Mouse (Mus musculus) erythroblast, adult 5-6 weeks (primary cell): ENCODE data around the gene Clnk. TPM values are rescaled to one million over a fixed set of nuclear protein-coding genes. Genes with fewer than 3 reads are reported as not detected.
"Not testable (repeated sequence)": the region's sequence is repeated elsewhere in the genome, so short reads cannot be mapped to it uniquely, and the experiment has no call there.

Experiments used
- ATAC-seq: replicated peaks from 2 replicates; pipeline ENCODE4 v1.8.0; 2016; ENCODE audit warnings: moderate number of reproducible peaks, mild to moderate bottlenecking, moderate TSS enrichment, inconsistent platforms; ENCODE audit not compliant: poor library complexity, low FRiP score, severe bottlenecking
- total RNA-seq, 2 experiments: library from RNA; stranded (forward) in 1 of 2; stranded (reverse) in 1 of 2; fragments of 150-400 nt in 1 of 2; fragments of 200-764, 138-1000 nt in 1 of 2; gene quantifications; 2 replicates each; pipeline versions ENCODE4 v1.2.3 to v1.2.4; 2015 to 2017; ENCODE audit warnings: low replicate concordance in 2 of 2

Clnk gene
- not detected in 2 replicates for total RNA-seq (2015; ENCODE audit: low replicate concordance)
- not detected in 2 replicates for total RNA-seq (2017; ENCODE audit: low replicate concordance)

DNA sequence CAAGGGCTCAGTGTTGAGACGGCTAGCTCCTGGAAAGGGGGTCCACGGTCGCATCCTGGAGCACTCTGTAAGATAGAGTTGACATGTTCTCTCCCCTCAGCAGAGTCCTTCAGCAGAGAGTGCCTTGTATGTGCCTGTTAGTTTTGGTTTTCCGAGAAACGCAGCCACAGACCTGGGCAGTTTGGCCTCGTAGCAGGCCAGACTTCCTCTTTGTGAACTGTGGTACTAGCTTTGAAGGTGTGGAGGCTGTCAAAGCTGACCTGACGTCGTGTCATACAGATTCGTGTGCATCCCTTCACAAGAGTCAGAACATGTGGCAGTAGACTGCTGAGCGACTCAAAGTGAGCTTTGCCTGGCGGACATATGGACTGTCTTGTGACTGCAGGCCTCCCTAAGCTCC, at the start of gene Clnk:
Clnk (minus strand) TSS at position 191 of the 400 bp plus-strand sequence.
- ATAC-seq, result no peak

DNA sequence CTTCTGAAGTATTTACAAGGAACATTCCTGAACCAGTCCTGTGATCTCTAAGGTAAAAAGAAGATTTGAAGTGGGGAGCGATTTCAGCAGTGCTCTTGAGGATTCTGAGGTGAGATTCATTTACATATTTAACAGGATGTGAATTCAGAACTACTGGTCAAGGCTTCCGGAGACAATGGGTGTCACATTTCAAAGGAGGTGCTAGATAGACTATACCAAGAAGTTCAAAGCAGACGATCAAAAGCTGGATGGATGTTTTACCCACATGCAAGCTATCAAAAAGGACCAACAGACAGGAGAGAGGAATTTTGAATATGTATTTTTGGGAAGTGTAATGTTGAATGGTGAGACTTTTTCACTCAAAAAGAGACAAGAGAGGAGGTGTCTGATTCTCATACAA, 28.7 kb upstream of the Clnk start:
- ATAC-seq, result no peak

DNA sequence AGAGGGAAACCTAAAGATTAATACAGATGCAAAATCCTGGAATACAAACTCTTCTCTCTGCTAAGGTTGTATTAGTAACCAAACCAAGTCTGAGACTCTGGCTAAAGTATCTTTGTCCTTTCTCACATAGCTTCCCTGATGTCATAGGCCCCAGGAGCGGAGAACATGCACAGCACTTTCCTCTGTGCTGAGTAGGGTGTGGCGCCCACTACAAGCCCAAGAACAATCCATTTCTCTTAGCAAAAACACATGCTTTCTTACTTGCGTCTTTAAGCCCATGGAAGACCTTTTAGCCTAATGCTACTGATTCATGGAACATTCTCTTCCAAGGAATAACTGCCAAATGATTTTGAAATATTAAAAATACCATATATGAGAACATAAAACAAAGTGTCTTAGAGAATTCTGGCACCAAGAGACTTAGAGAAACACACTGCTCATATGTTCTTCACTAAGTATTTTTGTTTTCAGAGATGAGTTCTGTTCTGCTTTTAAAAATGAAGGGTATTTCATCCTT, 28.0 kb upstream of the Clnk start:
- ATAC-seq, result no peak

DNA sequence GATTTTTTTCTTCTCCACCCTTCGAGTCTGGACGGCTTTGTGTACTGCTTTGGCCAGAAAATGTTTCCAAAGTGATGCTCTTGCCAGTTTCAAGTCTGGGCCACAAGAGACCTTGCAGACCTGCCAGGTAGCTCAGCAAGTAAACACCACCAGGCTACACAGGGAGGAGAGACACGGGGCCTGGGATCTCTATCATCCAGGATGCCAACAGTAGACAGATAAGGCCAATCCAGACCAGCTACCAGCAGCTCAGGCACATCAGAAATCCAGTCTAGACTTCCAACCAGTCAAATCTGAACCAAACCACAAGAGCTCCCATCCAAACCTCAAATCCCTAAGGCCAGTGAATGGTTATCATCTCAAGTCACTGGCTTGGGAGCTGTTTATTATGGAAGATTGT, 26.3 kb upstream of the Clnk start:
- no peak for ATAC-seq

DNA sequence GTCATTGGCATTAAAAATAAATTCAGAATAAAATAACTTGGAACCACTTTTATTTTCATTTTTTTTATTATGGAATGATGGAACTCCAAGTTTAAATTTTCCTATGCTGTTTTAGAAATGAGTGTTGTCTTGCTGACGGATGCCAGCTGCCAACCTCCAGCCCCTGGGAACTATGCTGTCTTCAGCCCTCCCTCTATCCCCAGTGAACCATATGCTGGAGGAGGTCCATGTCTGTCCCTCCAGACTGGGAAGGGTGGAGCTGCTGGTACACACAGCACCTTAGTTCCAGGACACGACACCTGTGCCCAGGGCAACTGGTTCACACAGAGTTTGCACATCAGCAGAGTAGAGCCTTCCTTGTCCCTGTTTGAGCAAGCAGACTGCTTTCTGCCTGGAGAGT, 22.4 kb upstream of the Clnk start:
- ATAC-seq, result no peak

DNA sequence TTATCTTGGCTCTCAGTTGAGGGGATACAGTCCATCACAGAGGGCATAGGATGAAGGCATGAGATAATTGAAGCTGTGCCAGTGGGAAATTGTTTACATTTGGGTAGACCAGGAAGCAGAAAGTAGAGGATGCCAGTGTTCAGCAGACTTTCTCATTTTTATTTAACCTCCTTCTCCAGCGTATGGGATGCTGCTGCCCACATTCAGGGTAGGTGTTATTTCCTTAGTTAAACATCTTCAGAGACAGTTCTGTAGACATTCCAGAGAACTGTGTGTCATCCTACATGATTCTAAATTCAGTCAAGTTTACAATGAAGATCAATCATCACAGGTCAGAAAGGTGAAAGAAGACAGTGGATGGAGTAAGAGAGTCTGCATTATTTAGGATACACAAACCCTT, 12.0 kb upstream of the Clnk start:
- no peak for ATAC-seq

DNA sequence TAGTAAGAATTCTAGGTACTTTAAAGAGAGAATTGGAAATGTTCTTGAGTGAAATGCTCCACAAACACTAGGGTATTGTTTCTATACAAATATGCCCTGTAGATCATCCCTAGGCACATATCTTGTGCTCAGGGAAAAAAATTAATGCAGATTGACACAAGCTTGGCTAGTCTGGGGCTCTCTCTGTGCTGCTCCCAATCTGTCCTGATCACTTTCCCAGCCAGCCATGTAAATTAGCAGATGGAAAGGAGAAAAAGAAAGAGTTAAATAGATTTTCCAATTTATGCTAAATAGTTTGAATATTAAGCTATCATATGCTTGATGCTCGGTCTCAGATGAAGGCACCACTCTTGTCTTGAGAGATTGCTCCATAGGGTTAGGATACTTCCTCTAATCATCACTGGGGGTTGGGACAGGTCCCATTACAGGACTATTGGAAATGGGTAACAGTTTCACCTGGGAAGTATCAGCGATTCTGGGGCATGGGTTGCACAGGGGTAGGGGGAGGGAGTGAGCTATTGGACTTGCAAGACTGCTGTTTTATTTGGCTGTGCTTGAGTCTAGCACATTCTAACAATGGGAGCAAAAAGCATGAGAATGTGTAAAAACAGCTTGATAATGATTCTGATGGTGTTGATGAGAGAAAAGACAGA, 10.1 kb upstream of the Clnk start:
- ATAC-seq, result no peak

DNA sequence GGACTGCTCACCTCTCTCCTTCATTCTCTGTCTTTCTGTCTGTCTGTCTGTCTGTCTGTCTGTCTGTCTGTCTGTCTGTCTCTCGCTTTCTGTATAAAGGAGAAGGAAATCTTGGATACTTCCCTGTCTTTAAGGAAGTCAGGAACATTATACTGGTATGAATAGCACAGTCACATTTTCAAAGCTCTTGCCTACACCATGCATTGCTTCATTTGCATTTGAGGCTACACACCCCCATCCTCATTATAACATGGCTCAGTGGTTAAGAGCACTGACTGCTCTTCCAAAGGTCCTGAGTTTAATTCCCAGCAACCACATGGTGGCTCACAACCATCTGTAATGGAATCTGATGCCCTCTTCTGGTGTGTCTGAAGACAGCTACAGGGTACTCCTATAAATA, 6.0 kb upstream of the Clnk start:
- not testable (repeated sequence) for ATAC-seq

DNA sequence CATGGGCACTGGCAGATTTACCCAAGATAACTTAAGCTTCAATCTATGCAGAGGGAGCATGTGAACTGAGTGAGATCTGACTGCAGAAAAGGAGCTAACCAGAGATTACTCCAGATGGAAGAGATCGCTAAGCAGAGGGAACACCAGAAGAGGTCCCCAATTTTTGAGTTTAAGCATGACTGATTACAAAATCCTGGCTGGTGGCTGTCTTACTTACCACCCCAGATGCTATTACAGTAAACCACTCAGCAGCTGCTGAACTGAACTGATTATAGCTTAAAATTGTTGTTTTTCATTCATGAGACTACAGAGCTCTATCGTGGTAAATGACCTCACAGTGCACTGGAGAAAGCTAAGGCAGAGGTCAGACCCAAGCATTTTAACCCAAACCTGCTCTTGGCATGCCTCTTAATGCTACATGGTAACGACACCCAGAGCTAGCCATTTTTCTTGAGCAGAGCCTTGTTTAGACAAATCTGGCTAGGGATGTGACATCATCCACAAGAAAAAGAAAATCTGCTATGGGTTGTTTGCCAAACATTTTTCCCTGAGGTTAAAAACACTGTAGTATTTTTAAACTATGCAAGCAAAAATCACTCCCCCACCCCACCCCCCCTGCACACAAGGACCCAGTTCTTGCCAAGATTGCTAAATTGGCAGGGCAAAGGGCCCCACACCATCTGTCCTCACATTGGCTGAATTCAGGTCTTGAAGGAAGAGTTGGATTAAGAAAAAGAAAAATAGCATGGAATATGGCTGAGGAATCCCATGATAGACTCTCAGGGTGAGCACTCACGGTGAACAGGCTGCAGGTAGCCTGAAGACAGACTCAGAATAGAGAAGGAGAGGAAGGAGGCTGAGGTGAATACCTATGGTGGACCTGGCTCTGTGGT, 5.4 kb upstream of the Clnk start:
- no peak for ATAC-seq

DNA sequence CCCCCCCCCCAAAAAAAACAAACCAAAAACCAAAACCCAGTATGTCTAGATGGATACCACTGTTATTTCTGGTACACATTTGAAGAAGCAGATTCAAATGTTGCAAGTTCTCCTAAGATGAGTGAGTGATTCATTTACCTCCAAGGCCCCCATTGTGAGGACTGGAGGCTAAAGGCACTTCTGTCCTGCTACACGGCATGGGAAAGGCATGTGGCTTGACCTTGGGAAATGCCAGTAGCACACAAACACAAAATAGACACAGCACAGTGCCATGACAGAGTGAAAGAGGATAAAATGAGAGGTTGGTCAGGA, 4.8 kb upstream of the Clnk start:
- ATAC-seq, result no peak

DNA sequence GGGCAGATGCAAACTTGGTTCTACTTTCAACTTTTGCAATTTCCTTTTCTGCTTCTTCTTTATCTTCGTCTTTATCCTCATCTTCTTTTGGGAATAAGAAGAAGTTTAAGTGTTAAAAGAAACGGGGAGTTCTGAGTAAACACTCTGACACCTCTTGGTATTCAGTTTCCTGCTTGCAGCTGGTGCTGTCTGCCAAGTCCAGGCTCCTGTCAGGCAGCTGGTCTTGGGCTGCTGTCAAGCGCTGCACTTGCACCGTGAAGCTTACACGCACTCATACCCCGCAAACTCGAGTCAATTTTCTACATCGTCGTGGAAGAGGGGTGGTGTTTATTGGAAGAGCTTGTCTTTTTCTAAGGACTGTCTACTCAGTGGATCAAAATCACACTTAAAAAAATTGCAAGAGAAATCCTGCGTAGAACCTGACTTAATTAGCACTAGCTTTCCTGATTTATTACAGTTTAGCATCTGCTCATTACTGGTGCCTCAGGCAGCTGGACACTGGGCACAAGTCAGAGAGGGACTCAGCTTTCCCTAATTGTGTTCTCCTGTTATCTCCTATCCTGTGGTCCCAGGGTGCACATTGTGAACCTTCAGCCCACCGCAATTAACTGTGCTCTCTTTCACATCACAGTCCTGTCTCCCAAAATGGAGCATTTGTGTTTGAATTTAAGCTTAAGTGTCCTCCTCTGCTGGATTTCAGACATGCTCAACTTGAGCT, 3.5 kb upstream of the Clnk start:
- no peak for ATAC-seq

DNA sequence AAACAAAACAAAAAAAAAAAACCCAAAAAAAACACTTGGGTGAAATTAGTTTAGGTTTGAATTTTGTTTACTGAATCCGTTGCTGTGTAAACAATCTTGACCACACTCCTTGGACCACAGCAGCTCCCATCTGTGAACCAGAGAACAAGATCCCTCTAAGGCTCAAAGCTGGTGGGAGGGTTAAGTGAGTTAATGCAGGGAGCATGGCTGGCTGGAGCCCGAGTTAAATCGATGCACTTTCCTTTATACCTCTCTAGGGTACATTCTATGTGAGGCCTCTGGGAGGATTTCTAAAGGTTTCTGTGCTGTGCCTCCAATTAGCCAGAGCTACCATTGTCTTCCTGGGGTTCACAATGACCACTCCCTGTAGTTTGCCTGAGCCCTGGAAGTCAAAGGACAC, 1.2 kb downstream of the Clnk start:
- ATAC-seq, result no peak

DNA sequence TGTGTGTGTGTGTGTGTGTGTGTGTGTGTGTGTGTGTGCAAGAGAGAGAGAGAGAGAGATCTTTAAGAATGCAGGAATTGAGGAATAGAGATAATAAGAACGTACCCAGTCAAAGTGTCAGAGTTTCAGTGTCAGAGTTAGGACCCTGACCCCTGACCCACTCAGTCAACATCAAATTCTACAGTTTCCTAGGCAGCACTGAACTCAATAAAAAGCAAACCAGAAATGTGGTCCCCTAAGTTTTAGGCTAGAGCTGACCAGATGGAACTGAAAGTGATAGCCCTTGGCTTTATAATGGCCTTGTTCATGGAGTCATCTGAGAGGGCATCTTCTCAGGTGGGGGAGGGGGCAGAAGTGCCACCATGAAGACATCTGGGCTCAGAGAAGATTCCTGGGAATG, 1.7 kb downstream of the Clnk start:
- ATAC-seq, result no peak

DNA sequence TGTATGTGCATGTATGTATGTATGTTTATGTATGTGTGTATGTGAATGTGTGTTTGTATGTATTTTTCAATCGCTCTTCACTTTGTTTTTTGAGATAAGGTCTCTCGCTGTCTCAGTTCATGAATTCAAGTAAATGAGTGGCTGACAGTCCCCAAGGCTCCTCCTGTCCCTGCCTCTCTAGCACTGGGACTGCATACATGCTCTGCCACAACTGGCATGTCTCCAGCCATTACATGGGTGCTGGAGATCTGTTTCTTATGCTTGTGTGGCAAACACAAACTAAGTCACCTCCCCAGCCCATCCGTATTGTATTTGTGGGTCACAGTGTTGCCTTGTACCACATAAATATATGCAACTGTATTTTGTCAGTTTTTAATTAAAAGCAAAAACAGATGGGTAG, 3.7 kb downstream of the Clnk start:
- no peak for ATAC-seq

DNA sequence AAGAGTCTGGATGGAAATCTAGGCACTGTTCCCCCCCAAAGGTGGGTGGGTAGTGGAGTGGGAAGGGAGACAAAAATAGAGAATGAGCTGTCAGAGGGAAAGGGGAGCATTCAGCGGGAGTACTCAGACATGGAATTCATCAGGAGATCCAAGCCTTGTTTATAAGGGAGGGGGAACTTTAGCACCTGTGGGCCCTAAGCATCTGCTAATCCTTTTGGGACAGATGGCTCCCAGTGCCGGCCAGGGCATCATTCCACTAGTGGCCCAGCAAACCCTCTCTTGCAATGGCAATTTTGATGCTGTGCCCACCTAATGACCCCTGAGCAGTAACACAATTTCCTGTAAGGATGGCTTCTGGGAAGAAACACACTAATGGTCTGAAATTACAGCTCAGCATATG, 5.0 kb downstream of the Clnk start:
- no peak for ATAC-seq

DNA sequence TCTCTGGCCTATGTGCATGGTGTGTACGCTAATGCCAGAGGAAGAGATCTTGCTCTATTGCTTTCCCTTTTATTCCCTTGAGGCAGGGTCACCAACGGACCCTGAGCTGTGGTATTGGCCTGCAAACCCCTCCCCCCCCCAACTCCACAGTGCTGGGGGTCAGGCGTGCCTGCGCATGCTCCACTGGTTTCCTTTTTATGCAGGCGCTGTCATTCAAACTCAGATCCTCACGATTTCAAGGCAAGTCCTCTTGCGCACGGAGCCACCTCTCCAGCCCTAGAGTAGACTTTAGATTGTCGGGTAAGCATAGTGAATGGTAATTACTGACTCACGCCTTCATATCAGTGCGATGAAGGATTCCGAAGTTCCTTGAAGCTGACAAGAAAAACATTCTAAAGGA, 6.1 kb downstream of the Clnk start:
- no peak for ATAC-seq

DNA sequence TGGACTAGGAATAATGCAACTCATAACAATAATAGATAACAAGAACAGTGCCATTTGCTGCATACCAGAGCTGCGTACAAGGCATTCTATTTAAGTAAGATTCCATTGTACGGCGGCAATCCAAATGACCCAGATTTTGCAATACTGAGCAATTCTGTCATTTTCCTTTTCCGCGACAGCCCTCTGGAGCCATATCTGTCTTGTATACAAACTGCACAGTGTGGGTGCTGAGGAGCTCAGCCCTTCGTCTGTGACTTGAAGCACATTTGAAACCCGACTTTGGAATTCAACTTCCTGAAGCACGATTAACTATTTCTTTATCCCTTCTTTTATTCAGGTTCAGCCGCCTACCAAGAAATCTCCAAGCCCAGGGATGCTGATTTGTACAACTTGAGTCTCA, 6.6 kb downstream of the Clnk start:
- ATAC-seq, result no peak

DNA sequence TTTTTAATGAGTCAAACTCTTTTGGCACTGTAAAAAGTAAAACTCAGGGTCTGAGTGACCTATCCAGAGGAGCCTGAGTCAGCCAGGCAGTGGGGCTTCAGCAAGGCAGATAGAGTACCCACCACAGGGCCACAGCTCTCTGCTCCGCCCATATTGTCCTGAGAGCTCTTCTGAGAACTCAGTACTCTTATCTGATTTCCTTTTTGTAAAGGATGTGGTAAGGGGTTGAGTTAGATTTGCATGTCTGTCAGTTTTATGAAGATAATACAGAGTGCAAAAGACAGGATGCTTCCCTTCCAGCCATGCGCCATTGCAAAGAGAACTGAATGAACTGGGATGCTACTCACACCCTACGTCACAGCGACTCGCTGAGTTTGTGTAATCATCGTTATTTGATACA, 12.0 kb downstream of the Clnk start:
- ATAC-seq, result no peak

DNA sequence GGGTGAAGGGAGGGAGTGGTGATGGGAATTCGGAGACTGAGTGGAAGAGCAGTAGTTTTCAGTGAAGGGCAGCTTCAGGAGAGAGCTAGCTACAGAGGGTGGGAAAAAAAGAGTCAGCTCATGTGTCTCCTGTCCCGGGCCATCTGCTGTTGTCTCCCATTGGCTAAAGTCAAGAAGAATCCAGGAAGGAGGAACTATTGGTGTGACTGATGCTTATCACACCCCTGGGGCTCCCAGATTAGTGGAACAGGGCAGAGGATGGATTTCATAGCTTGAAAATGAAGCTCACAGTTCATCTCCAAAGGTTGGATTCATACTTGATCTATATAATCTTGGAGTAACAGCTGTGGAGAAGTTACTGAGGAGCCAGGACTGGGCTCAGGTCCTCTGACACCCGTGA, 13.6 kb downstream of the Clnk start:
- ATAC-seq, result no peak

DNA sequence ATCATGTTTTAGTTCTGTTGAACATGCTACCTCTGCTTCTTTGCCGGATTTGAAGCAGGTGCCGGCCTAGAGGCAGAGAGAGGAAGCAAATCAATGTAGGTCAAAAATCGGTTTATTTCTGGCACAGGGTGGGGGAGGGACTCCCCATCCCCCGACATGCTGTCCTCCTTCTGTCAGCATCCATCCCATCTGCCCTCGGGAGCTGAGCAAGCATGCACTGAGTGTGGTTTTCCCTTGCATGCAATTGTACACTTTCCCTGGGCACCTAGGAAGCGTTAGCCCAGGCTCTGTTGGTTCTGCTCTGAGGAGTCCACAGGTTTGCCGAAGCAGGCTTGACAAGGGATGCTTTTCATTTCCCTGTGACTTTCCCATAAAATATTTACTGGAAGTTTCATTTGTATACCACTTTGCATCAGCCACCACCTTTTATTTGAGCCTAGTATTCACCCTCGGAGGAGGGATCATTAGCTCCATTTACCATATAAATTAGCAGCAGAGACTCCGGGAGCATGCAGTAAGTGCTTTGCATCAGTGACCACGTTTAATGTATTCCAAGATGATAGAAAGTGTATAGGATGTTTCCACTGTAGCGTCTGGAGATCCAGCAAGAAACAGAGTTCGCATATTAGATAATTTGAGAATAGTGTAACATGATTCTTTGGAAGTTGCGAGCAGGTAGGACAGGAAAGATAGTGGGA, 14.2 kb downstream of the Clnk start:
- ATAC-seq, result no peak
